Mouse (Mus musculus) bone marrow, adult 2 months (tissue): ENCODE data around the gene Mta2. TPM values are rescaled to one million over a fixed set of nuclear protein-coding genes. Genes with fewer than 3 reads are reported as not detected.
A peak's percentile ranks its signal among the peaks of the same experiment; 100 is the strongest.

Experiments
- H3K27ac ChIP-seq: fragments of 200-500 bp; 2 replicates; pipeline ENCODE4 v1.5.1; 2012; ENCODE audit warnings: low read depth, mild to moderate bottlenecking, control low read depth, inconsistent platforms, low read length; ENCODE audit not compliant: control insufficient read depth, poor library complexity, insufficient read depth
- H3K4me1 ChIP-seq: fragments of 200-500 bp; 2 replicates; pipeline ENCODE4 v1.6.1; 2011; ENCODE audit warnings: low read length; ENCODE audit not compliant: control insufficient read depth, insufficient read depth
- H3K4me3 ChIP-seq: fragments of 200-500 bp; replicated peaks from 2 replicates; pipeline ENCODE3; 2011; ENCODE audit warnings: mild to moderate bottlenecking, low read depth, low read length, control low read depth; ENCODE audit not compliant: control insufficient read depth
- CTCF ChIP-seq: fragments of 200-500 bp; IDR thresholded peaks from 2 replicates; pipeline ENCODE4 v1.5.1; 2011; ENCODE audit warnings: low read length, control low read depth; ENCODE audit not compliant: control insufficient read depth, insufficient read depth
- POLR2A ChIP-seq: fragments of 200-500 bp; IDR thresholded peaks from 2 replicates; pipeline ENCODE4 v1.6.1; 2011; ENCODE audit warnings: low read depth, mild to moderate bottlenecking, control low read depth, low read length, borderline replicate concordance; ENCODE audit not compliant: control insufficient read depth
- WGBS: fragments of 180-500 bp; shearing (Covaris S2); methylation state at CpG from one replicate; pipeline ENCODE4 v1.1.7; 2018; 5-methylcytosine and 5-hydroxymethylcytosine counted together
- polyA plus RNA-seq: library from polyadenylated mRNA; stranded (reverse); fragments of >200 nt; gene quantifications from 2 replicates; pipeline ENCODE4 v1.2.4, GENCODE M21; 2011; ENCODE audit warnings: low replicate concordance; ENCODE audit not compliant: missing spikeins, insufficient read depth, insufficient read length

The Mta2 gene
- polyA plus RNA-seq, 1 experiment = 91.6 TPM

DNA sequence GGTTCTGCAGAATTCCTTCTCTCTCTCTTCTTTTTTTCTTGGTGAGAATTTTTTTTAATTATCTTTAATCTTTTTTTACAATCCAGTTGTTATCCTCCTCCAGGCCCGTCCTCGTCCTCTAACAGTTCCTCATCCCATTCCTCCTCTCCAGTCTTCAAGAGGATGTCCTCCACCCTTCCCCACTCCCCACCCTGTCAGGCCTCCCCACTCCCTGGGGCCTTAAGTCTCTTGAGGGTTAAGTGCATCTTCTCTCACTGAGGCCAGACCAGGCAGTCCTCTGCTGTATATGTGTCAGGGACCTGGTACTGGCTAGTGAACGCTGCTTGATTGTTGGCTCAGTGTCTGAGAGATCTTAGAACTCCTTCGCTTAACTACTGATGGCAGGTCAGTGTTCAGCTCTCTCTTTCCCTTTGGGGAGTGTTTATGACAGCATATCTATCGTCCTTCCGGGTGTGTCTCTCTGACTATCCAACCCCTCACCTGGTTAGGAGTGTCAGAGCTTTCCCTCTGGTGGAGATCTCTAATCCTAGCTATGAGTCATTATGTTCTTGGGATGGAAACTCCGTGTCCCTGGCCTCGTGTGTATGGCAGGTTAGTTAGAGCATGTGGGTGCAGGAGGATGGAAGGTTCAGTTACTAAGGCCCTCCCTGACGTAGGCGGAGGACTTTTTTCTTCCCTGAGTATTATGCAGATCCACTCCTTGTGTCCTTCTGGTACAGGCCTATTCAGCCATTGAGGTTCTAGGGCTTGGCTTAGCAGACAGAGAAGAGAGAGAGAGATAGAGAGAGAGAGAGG, 53.3 kb downstream of the Mta2 start:
- no peak for TF ChIP-seq CTCF
- no peak for TF ChIP-seq POLR2A
- no peak overlapping the region for H3K4me3 ChIP-seq
- H3K4me1 ChIP-seq = peaks cover 1% of the 10 kb centered on the region
- 81% methylated on average over 10 of the region's 10 CpGs for WGBS
- no peak overlapping the region for H3K27ac ChIP-seq

- TF ChIP-seq POLR2A = no peak
- no peak for TF ChIP-seq CTCF
- Histone ChIP-seq H3K4me1 (peaks cover 1% of the 10 kb centered on the region; the same call in 1 of the 2 replicates), H3K4me3 (no peak overlapping the region), H3K27ac (no peak overlapping the region)
- WGBS = 87% methylated on average over 6 of the region's 6 CpGs
Observed at GRCm38 (mm10) chr19:8996601-8997000, 54.9 kb downstream of the Mta2 start.

DNA sequence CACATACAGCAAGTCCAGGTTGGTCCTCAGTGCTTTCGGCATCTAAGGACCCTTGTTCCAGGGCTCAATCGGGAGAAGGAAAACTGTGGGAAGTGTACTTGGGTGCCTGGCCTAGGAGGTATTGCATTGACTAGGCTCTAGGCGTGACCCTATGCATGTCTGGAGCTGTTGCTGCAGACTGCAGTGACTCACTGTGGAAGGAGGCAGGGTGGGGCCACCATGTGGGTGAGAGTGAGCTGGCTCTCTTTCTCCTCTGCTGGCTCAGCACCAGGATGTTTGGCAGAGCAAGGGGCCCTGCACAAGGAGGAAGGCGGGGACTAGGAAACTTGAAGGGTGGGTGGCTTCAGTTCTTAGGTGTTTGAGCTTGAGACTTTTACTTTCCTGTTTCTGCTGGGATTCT, 55.9 kb downstream of the Mta2 start:
- WGBS = 21% methylated on average over 4 of the region's 4 CpGs
- H3K27ac ChIP-seq = 0 out of 2 replicates have a peak overlapping the region, but pooled peaks have one; percentile 2
- TF ChIP-seq CTCF = no peak
- TF ChIP-seq POLR2A = no peak
- no peak overlapping the region for H3K4me3 ChIP-seq
- H3K4me1 ChIP-seq = peaks cover 1% of the 10 kb centered on the region; the same call in 1 of the 2 replicates

DNA sequence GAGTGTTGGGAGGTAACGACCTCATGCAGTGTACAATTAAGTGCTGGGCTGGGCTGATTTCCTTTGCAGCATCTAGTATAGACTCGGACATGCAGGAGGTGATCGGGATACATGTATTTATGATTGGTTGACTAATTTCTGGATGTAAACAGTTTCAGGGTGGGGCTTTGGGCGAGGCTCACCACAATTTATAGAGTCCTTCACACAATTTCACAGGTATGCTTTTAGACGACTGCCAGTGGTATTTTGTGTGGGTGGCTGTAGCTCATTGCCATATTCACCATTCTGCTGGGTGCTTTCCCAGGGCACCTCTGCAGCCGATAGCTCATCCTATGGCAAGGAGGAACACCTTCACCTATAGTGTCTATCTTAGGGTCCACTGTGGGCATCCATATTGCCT, 56.9 kb downstream of the Mta2 start:
- Histone ChIP-seq H3K4me1 (no peaks in the 10 kb centered on the region), H3K4me3 (no peak overlapping the region), H3K27ac (no peak overlapping the region)
- WGBS = 74% methylated on average over 6 of the region's 6 CpGs
- no peak for TF ChIP-seq CTCF
- TF ChIP-seq POLR2A = no peak

- TF ChIP-seq POLR2A (no peak), CTCF (no peak)
- Histone ChIP-seq H3K27ac (no peak overlapping the region), H3K4me3 (no peak overlapping the region), H3K4me1 (no peaks in the 10 kb centered on the region)
- 83% methylated on average over 4 of the region's 4 CpGs for WGBS
Observed at GRCm38 (mm10) chr19:8999223-8999622, 57.5 kb downstream of the Mta2 start.

Other genes with a start within 250 kb of the Mta2 start
- gene Slc3a2, start 218.5 kb upstream of the Mta2 start, polyA plus RNA-seq = 58.4 and 65.7 TPM in 2 replicates
- gene Wdr74, start 206.0 kb upstream of the Mta2 start, polyA plus RNA-seq = 40.8 and 121 TPM in 2 replicates
- 3.4 and 3.7 TPM in 2 replicates for gene 1700092M07Rik, start 201.2 kb upstream of the Mta2 start, polyA plus RNA-seq
- gene Stx5a, start 200.5 kb upstream of the Mta2 start, polyA plus RNA-seq = 62.1 and 83.9 TPM in 2 replicates
- gene Nxf1, start 184.8 kb upstream of the Mta2 start, polyA plus RNA-seq = 488 and 589 TPM in 2 replicates
- 27.1 and 53.1 TPM in 2 replicates for gene Tmem223, start 170.9 kb upstream of the Mta2 start, polyA plus RNA-seq
- 52.1 and 62.1 TPM in 2 replicates for gene Tmem179b, start 167.4 kb upstream of the Mta2 start, polyA plus RNA-seq
- 6.4 and 14.7 TPM in 2 replicates for gene Taf6l, start 155.5 kb upstream of the Mta2 start, polyA plus RNA-seq
- 38.0 and 61.1 TPM in 2 replicates for gene Polr2g, start 143.3 kb upstream of the Mta2 start, polyA plus RNA-seq
- gene Zbtb3, start 139.3 kb upstream of the Mta2 start, polyA plus RNA-seq = 1.1 and 3.0 TPM in 2 replicates
- 18.1 and 20.3 TPM in 2 replicates for gene Ttc9c, start 122.5 kb upstream of the Mta2 start, polyA plus RNA-seq
- 62.2 and 84.9 TPM in 2 replicates for gene Hnrnpul2, start 121.9 kb upstream of the Mta2 start, polyA plus RNA-seq
- gene AC129217.1, start 112.1 kb upstream of the Mta2 start, polyA plus RNA-seq = 6.4 and 8.2 TPM in 2 replicates
- 19.8 and 46.2 TPM in 2 replicates for gene Bscl2, start 104.4 kb upstream of the Mta2 start, polyA plus RNA-seq
- gene Gng3, start 102.7 kb upstream of the Mta2 start, polyA plus RNA-seq = 1.5 TPM in 1 of 2 replicates, not detected in the other
- 0.40 and 0.62 TPM in 2 replicates for gene Lrrn4cl, start 91.1 kb upstream of the Mta2 start, polyA plus RNA-seq
- 110 and 112 TPM in 2 replicates for gene Ubxn1, start 70.4 kb upstream of the Mta2 start, polyA plus RNA-seq
- 25.7 and 27.0 TPM in 2 replicates for gene Uqcc3, start 61.0 kb upstream of the Mta2 start, polyA plus RNA-seq
- 1.6 and 2.1 TPM in 2 replicates for gene Lbhd1, start 58.1 kb upstream of the Mta2 start, polyA plus RNA-seq
- not detected in 2 replicates for gene Gm49403, start 57.9 kb upstream of the Mta2 start, polyA plus RNA-seq
- 50.8 and 83.6 TPM in 2 replicates for gene 1810009A15Rik, start 53.0 kb upstream of the Mta2 start, polyA plus RNA-seq
- not detected in 2 replicates for gene Gm49416, start 52.9 kb upstream of the Mta2 start, polyA plus RNA-seq
- gene Ints5, start 48.9 kb upstream of the Mta2 start, polyA plus RNA-seq = 6.7 and 12.1 TPM in 2 replicates
- 41.4 and 61.7 TPM in 2 replicates for gene Ganab, start 43.8 kb upstream of the Mta2 start, polyA plus RNA-seq
- gene B3gat3, start 21.5 kb upstream of the Mta2 start, polyA plus RNA-seq = 45.8 and 58.5 TPM in 2 replicates
- gene Rom1, start 12.5 kb upstream of the Mta2 start, polyA plus RNA-seq = 3.6 and 9.7 TPM in 2 replicates
- 31.1 and 54.7 TPM in 2 replicates for gene Eml3, start 12.3 kb upstream of the Mta2 start, polyA plus RNA-seq
- 10.7 and 19.1 TPM in 2 replicates for gene Tut1, start 12.0 kb downstream of the Mta2 start, polyA plus RNA-seq
- gene Eef1g, start 25.2 kb downstream of the Mta2 start, polyA plus RNA-seq = 129 and 224 TPM in 2 replicates
- gene Ahnak, start 47.4 kb downstream of the Mta2 start, polyA plus RNA-seq = 17.4 and 40.1 TPM in 2 replicates
- gene Scgb1a1, start 146.1 kb downstream of the Mta2 start, polyA plus RNA-seq = 37.7 TPM in 1 of 2 replicates, not detected in the other
- gene Asrgl1, start 193.8 kb downstream of the Mta2 start, polyA plus RNA-seq = 8.9 and 12.4 TPM in 2 replicates